ENCODE assay signal across 30 mouse cellular contexts in genomic region chr11:26726969-26727368, GRCm38 (mm10).
DNase-seq lines count a peak whose midpoint lies in the region; ATAC-seq and TF ChIP-seq lines count a peak whose summit lies in the region.
"Had no signal": no experiment of that assay in that cellular context is flagged by ENCODE, and none has a peak within 500 bp of the region (broad histone marks: within the 10 kb centered on the region; RNA-seq: fewer than 3 reads in every experiment).

No protein-coding gene starts in this region.

- H3K36me3 ChIP-seq in forebrain, embryonic 13.5 days (ENCODE audit: poor library complexity, severe bottlenecking) = no peaks in the 10 kb centered on the region
- no peaks in the 10 kb centered on the region for H3K36me3 ChIP-seq in forebrain, embryonic 11.5 days (ENCODE audit: control insufficient read depth, insufficient read depth, low read length)
- no peaks in the 10 kb centered on the region for H3K36me3 ChIP-seq in midbrain, postnatal 0 days (ENCODE audit: insufficient read depth, low read length)
- H3K36me3 ChIP-seq: embryonic facial prominence, embryonic 10.5 days; embryonic facial prominence, embryonic 13.5 days; G1E; heart, embryonic 12.5 days; heart, embryonic 15.5 days; hindbrain, embryonic 10.5 days; hindbrain, embryonic 13.5 days had no signal

- no peak for TF ChIP-seq CTCF in brain, embryonic 14.5 days (IDR thresholded peaks at IDR 0.05; ENCODE audit: borderline replicate concordance, extremely low read depth, insufficient read depth, insufficient read length)
- no peak for TF ChIP-seq CTCF in midbrain, postnatal 0 days (IDR thresholded peaks at IDR 0.05)

- peak; percentile 33; the same call in 1 of the 2 replicates for ATAC-seq in forebrain, embryonic 13.5 days
- no peak for ATAC-seq in forebrain, embryonic 11.5 days (replicated peaks; ENCODE audit: low FRiP score)
- no peak for ATAC-seq in midbrain, postnatal 0 days (ENCODE audit: low FRiP score)
- ATAC-seq: hindbrain, embryonic 16.5 days; intestine, embryonic 16.5 days had no signal

- 72% methylated on average over 1 of the region's 1 CpGs for WGBS in forebrain, embryonic 13.5 days
- 75% methylated on average over 1 of the region's 1 CpGs for WGBS in forebrain, embryonic 11.5 days
- WGBS in midbrain, postnatal 0 days = 83% methylated on average over 1 of the region's 1 CpGs

- no peak overlapping the region for H3K4me2 ChIP-seq in forebrain, embryonic 13.5 days
- no peak overlapping the region for H3K4me2 ChIP-seq in forebrain, embryonic 11.5 days (ENCODE audit: low read depth, low read length, severe bottlenecking)
- H3K4me2 ChIP-seq in midbrain, postnatal 0 days (ENCODE audit: low read depth, low read length, poor library complexity, severe bottlenecking) = no peak overlapping the region
- H3K4me2 ChIP-seq: embryonic facial prominence, embryonic 13.5 days; heart, embryonic 12.5 days; heart, embryonic 15.5 days; hindbrain, embryonic 13.5 days had no signal

- no peak overlapping the region for H3K9ac ChIP-seq in forebrain, embryonic 13.5 days
- no peak overlapping the region for H3K9ac ChIP-seq in forebrain, embryonic 11.5 days (ENCODE audit: low read length)
- H3K9ac ChIP-seq in midbrain, postnatal 0 days (replicated peaks; ENCODE audit: low read length, poor library complexity, severe bottlenecking) = no peak overlapping the region
- H3K9ac ChIP-seq: embryonic facial prominence, embryonic 13.5 days; heart, embryonic 12.5 days; heart, embryonic 15.5 days; hindbrain, embryonic 13.5 days had no signal

- H3K27me3 ChIP-seq in forebrain, embryonic 13.5 days = no peaks in the 10 kb centered on the region
- no peaks in the 10 kb centered on the region for H3K27me3 ChIP-seq in forebrain, embryonic 11.5 days (ENCODE audit: control insufficient read depth, insufficient read depth, low read length)
- no peaks in the 10 kb centered on the region for H3K27me3 ChIP-seq in midbrain, postnatal 0 days (ENCODE audit: insufficient read depth, low read length)
- H3K27me3 ChIP-seq: CH12.LX; embryonic facial prominence, embryonic 13.5 days; heart, embryonic 12.5 days; heart, embryonic 15.5 days; hindbrain, embryonic 13.5 days had no signal

- no peak for DNase-seq in forebrain, embryonic 11.5 days (ENCODE audit: low spot score)
- DNase-seq in Muller cell, postnatal 12 days (ENCODE audit: inconsistent ontology term) = peak; percentile 5
- peak; percentile 64 for DNase-seq in brain, embryonic 14.5 days (ENCODE audit: low read depth)
- no peak for DNase-seq in gastrocnemius, adult 18-20 months (ENCODE audit: low spot score)
- no peak for DNase-seq in midbrain, postnatal 0 days (ENCODE audit: low spot score)
- DNase-seq: adrenal gland, adult 2 months; adrenal gland, postnatal 14 days; B cell, adult 2 months; cerebellum, adult 11 months; cerebellum, adult 2 months; cerebellum, adult 9-11 months; cerebellum, postnatal 36 days; embryo, embryonic 11 days; gastrocnemius, postnatal 25 days; heart, adult 18-20 months; heart, postnatal 10 days; heart, postnatal 36 days; kidney, adult 18-20 months had no signal

- no peaks in the 10 kb centered on the region for H3K4me1 ChIP-seq in forebrain, embryonic 13.5 days
- no peaks in the 10 kb centered on the region for H3K4me1 ChIP-seq in forebrain, embryonic 11.5 days (replicated peaks; ENCODE audit: control insufficient read depth, insufficient read depth, low read length)
- H3K4me1 ChIP-seq in midbrain, postnatal 0 days (ENCODE audit: insufficient read depth, low read length) = no peaks in the 10 kb centered on the region
- H3K4me1 ChIP-seq: embryonic facial prominence, embryonic 10.5 days; heart, embryonic 12.5 days; heart, embryonic 15.5 days; hindbrain, embryonic 10.5 days; hindbrain, embryonic 13.5 days had no signal

- H3K9me3 ChIP-seq in forebrain, embryonic 13.5 days (replicated peaks) = no peaks in the 10 kb centered on the region
- no peaks in the 10 kb centered on the region for H3K9me3 ChIP-seq in forebrain, embryonic 11.5 days (ENCODE audit: control insufficient read depth, low read length)
- no peaks in the 10 kb centered on the region for H3K9me3 ChIP-seq in midbrain, postnatal 0 days (ENCODE audit: low read length)
- H3K9me3 ChIP-seq: embryonic facial prominence, embryonic 10.5 days; embryonic facial prominence, embryonic 13.5 days; G1E; heart, embryonic 12.5 days; heart, embryonic 15.5 days; hindbrain, embryonic 10.5 days; hindbrain, embryonic 13.5 days had no signal

- H3K27ac ChIP-seq in forebrain, embryonic 13.5 days = no peak overlapping the region; the same call in 1 of the 2 replicates
- H3K27ac ChIP-seq in forebrain, embryonic 11.5 days (ENCODE audit: low read depth, low read length) = no peak overlapping the region
- H3K27ac ChIP-seq in midbrain, postnatal 0 days (ENCODE audit: low read depth, low read length) = no peak overlapping the region
- H3K27ac ChIP-seq: embryonic facial prominence, embryonic 10.5 days; embryonic facial prominence, embryonic 13.5 days; heart, embryonic 15.5 days; hindbrain, embryonic 10.5 days; hindbrain, embryonic 13.5 days had no signal

- TF ChIP-seq POLR2A in brain, embryonic 14.5 days (IDR thresholded peaks at IDR 0.05; ENCODE audit: borderline replicate concordance, extremely low read depth, insufficient read depth, insufficient read length, poor library complexity, severe bottlenecking) = no peak

- no peak overlapping the region for H3K4me3 ChIP-seq in forebrain, embryonic 13.5 days
- H3K4me3 ChIP-seq in forebrain, embryonic 11.5 days (ENCODE audit: low read depth, low read length) = no peak overlapping the region
- H3K4me3 ChIP-seq in midbrain, postnatal 0 days (ENCODE audit: low read depth, low read length) = no peak overlapping the region
- H3K4me3 ChIP-seq: embryonic facial prominence, embryonic 10.5 days; embryonic facial prominence, embryonic 13.5 days; erythroblast, embryonic 14.5 days; heart, embryonic 12.5 days; heart, embryonic 15.5 days; hindbrain, embryonic 10.5 days; hindbrain, embryonic 13.5 days had no signal

Comparison
In these comparisons a context has a peak if more than half of its experiments do, and no peak if none do; other contexts are left out.
1. DNase-seq: peak in Muller cell, postnatal 12 days (single experiment) and brain, embryonic 14.5 days (single experiment); none in forebrain, embryonic 11.5 days (single experiment), gastrocnemius, adult 18-20 months (single experiment) and midbrain, postnatal 0 days (single experiment).